Mouse (Mus musculus): ENCODE measurements at regions not wholly inside any gene's neighbourhood (a gene's known extent, or its start where the extent isn't known, plus 50 kb on each side); places are given as distances from the start of the nearest gene placed in this dataset.

DNA sequence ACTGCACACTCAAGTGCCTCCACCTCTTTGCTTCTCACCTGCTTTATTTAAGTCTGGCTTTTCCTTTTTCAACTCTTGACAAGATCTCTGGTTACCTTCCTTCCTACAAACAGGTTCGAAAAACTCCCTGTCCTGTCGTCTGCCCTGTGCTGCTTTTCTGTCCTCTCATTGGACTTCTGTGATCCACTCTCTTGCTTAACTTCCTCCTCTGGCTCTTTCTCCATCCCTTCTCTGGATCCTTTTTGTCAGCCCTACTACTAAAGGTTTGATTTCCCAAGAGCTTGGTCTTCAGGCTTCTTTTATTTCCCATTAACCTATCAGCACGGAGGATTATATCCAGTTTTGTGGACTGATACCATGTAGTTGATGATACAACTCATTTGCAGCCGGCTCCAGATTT is 149.8 kb downstream of the Satb1 start:
- no peak for DNase-seq (ENCODE audit: low spot score)

DNA sequence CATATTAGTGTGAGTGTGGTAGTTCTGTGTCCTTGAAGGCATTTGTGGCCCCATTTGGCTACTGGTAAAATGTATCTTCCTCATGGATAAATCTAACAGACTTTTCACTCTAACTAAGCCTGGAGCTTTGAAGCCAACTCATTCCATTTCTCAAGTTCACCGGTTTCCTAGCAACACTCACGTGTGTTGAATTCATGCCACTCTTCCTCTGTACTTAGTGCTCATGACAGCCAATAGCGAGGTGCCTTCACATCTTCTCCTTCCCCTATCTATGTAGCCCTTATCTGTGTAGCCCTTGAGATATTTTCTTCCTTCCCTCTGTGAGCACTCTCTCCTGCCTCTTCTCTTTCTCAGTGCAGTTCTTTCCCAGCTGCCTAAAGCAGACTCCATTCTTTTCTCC is 150.7 kb downstream of the Satb1 start:
- DNase-seq (ENCODE audit: low spot score) = no peak

DNA sequence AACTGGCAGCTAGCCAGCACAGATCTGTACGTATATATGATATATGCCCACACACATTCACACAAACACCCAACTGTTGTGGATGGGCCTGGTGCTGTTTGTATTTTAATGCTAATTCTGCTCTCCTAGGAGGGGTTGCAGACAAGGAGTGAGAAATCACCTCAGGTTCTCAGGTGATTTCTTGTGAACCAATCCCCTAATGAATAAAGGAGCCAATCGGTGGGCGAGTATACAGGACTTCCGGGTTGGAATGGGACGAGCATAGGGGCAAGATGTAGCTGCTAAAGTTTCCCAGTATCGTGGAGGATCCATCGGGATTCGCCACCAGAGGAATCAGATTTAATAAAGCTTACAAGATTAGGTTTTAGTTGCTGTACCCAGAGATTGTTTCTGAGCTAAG is 155.6 kb downstream of the Satb1 start:
- no peak for DNase-seq (ENCODE audit: low spot score)

DNA sequence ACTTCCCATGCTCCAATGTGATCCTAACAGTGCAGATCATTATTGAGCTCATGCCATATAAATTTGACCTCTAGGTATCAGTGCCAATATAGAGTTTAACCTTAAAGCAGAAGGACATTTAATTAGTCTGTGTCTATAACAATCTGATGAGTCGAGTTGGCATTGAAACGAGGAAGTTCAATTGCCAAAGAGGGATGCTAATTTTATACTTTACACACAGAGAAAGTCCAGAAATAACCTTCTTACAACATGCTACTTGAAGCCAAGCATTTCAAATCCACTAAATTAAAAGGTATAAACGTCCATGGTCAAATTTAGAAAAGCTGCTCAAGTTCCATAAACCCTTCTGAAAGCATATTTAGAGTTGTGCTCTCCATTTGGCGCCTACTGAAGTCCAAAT is 174.7 kb downstream of the Satb1 start:
- peak; percentile 43 for DNase-seq (ENCODE audit: low spot score)

DNA sequence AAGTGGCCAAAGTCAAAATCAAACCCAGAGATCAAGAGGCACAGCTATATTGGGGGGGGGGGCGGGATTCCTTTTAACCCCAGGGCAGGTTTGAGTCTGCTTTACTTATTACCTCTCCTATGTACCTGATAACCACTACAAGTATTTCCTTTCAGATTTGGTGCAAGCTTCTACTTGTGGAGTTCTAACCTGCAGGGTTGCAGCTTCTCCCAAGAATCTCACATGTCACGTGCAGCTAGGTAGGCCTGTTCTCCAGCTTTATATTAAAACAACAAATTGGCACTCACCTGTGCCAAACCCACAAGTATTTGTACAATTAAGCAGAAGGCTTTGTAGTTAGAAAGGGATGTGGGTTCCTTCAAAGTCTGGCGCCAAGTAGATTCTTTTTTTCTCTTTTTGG is 179.2 kb downstream of the Satb1 start:
- no peak for DNase-seq (ENCODE audit: low spot score)

DNA sequence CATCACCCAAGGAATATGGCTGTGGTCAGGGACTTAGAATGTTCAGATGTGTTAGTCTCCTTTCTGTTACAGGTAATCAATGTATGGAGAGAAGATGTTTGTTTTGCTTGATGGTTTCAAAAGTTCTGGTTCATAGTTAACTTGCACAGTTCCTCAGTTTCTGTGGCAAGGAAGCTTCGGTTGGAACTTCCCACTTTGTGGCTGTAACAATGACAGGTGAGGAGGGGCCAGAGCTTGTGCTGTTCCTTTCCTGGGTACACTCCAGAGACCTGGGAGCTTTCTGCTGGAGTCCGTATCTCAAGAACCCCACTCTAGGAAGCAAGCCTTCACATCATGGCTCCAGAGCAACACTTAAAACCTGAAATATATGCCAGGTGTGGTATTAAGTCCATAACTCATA is 181.2 kb downstream of the Satb1 start:
- DNase-seq (ENCODE audit: low spot score) = no peak

DNA sequence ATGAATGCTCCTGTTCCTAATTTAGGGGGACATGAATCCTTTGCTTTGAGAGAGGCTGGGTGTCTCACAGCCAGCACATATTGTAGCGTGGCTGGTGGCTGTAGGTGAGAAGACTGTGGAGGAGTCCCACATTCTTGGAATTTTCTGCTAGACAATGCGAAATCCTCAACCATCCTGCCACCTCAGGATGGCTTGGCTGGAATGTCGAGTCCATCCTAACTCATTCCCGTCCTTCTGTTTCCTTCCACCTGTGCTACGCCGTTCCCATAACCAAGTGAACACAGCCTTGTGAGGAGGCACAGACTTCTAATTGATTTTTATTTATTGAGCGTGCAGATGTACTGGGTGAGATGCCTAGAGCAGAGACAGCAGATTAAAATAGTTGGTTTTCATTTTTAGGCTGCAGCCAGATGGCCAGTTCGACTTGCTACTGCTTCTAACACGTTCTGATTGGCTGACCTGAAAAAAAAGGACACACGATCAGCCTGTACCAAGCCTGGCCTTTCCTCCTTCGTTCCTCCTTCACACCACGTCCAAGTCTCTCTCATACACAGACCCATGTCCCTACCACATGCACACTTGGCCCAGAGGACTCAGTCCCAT is 183.8 kb downstream of the Satb1 start:
- no peak for DNase-seq (ENCODE audit: low spot score)

DNA sequence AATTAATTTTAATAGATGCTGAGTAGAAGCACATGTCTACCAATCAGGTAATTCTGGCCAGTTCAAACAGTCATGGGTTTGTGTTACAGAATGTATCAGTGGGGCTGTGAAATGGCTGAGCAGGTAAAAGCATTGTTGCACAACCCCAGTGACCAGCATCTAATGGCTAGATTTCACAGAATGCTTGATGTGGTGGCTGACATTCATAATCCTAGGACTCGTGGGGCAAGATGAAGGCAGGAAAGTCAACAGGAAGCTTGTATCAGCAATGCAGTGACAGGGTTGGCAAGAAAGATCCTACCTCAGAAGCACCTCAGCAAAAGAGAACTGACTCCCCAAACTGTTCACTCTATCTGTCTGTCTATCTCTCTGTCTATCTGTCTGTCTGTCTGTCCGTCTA is 186.7 kb downstream of the Satb1 start:
- DNase-seq (ENCODE audit: low spot score) = no peak

DNA sequence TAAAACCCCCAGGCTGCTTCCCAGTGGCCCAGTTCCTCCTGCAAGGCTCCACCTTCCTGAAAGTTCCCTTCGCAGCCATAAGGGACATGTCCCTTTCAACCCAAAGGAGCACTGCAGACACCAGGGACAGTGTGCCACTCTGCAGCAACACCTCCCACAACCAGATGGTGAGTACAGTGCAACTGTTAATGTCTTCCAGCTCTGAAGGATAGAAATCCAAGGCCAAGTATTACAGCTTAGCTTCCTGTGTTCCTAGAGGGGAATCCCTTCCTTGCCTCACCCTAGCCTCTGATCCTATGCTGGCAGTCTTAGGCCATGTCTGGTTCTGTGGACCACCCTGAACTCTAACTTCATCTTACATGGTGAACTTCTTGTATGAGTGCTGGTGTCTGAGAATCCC is 187.2 kb downstream of the Satb1 start:
- no peak for DNase-seq (ENCODE audit: low spot score)

DNA sequence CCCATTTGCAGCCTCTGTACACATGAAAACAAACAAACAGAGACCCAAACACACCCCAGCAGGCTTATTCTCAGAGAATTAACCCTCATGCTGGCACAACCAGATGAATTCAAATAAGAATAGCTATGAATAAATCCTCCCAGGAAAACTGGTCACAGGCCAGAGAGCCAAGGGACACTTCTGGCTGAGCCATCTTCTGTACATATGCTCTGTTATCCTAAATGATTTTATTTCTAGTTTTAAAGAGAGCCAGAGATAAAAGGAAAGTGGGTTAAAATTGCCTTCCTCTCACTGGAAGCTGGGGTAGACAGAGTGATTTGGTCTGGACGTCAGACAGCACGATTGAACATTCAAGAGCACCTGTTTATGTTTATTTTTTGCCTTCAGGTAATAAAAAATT is 190.4 kb downstream of the Satb1 start:
- DNase-seq (ENCODE audit: low spot score) = no peak

DNA sequence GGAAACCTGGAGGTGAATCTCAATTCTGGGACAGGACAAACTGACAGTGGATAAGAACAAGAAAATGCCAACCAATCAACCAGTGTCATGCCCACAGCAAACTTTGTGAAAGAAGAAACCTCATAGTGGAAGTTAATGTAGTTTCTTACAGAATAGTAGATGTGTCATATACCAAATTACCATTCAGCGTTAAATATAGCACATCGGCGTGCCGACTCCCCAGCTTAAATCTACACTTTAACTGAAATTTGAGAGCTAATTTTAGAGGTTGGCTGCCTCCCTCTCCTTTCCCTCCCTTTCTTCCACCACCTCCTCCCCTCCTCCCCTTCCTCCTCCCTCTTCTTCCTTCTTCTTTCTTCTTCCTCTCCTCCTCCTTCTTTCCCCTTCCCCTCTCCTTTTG is 197.2 kb downstream of the Satb1 start:
- no peak for DNase-seq (ENCODE audit: low spot score)

DNA sequence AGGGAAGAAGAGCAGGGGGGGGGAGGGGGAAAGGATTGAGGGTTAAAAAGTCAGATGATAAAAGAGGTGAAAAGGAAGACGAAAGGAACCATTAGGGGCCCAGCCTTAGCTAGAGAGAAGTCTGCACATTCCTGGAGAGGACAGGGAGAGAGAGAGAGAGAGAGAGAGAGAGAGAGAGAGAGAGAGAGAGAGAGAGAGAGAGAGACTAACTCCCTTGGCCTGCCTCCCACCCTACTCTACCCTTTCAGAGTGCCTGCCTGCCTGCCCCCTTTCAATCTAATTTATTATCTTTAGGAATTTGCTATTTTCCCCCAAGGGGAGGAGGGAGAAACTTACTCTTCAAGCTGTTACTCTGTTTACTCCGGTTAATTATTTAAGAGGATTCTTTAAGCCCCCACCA is 201.5 kb downstream of the Satb1 start:
- DNase-seq (ENCODE audit: low spot score) = no peak

DNA sequence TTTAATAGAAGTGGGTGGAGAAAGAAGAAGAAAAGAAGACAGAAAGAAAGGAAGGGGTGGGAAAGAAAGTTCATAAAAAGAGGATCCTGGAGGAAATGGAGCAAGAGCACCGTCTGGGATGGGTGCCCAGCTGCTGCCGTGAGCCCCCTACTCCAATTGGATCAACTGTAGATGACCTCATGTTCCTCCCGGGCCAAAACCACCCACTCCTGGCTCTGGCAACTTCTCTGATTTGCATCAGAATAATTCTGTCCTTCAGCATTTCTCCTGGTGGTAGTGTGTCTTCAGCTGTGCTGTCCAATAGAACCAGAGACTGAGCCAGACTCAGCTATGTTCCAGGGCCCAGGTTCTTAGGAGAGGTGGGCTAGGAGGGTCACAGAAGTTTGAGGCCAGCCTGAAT is 212.6 kb downstream of the Satb1 start:
- no peak for DNase-seq (ENCODE audit: low spot score)

DNA sequence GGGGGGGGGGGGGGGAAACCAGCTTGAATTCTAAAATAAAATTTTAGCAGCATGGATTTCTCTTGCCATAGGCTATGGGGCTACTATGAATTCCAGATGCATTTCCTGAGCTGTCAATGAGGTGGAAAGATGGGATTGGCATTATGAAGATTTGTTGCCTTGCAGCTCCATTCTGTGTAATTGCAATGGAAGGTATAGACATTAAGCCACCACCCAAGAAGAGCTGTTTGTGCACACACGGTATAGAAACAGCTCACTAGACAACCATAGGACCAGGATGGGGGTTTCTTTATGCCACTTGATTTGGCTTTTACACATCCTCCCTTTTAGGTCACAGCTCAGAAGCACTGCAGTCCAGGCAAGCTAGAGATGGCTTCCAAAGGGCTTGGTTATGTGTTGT is 247.8 kb downstream of the Satb1 start:
- DNase-seq (ENCODE audit: low spot score) = no peak

DNA sequence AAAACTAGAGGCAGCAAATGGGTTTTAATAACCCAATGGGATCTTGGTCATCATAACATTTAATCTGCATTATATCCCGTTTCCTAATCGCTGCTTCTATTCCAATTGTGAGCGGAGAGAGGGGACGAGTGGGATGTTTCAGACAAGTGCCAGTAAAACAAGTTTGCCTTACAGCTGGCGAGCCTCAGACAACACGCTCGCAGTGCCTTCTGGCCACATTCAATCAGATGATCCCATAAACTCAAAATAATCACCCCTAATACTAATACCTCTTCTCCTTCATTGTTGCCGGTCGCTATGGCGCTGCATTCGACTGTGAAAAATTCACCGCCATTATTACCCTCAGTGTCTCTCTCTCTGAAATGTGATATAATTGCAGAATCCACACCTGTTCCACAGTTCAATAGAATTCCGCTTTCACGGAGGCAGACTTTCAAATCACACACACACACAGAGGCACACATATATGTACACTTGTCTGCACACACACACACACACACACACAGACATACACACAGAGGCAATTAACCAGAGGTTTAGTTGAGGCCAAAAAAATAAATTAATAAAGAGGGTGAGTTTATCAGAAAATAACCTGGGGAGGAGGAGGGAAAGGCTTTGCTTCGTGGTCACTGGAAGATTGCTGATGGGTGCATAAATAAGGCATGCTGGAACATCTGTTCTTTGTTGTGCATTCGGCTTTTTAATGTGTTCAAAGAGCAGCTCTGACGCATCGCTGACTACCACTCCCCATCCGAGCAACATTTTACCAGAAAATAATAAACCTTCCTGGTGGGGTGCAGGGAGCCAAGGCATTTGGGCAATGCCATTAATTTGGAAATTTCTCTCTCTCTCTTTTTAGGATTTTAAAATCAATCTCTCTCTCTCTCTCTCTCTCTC is 248.9 kb downstream of the Satb1 start:
- DNase-seq (ENCODE audit: low spot score) = no peak

DNA sequence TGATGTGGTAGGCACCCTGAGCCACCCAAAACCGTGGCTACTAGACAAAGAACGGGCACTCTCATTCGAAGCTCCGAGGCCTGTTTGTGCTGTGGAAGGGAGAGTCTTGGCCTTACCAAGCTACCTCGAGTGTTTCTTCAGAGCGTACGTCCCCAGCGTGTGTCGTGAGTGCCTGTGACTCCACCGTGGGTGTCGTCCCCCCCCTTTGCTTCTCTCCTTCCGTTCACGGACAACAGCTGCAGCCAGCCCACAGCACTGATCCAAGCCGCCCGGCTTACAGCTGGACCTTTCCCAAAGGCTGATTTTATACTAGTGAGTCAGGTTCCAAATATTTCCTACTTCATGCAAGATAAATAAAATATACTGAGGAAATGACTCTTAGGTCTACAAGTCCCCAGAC is 249.8 kb downstream of the Satb1 start:
- peak; percentile 52 for DNase-seq (ENCODE audit: low spot score)

DNA sequence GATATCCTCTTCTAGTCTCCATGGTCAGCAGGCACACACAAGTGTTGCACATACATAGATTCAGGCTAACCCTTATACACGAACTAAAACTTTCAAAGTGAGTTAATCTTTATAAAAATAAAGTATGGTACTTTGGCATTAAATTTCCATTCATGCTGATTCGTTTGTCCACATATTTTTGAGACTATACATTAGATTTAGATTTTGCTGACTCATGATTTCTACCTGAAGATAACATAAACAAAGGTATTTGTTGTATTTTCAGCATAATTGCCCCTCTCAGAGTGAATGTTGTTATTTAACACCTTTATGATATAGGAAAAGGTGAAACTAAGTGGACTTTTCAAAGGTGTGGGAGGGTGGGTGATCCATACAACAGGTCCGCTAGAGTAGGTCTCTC is 277.2 kb downstream of the Satb1 start:
- DNase-seq (ENCODE audit: low spot score) = no peak

DNA sequence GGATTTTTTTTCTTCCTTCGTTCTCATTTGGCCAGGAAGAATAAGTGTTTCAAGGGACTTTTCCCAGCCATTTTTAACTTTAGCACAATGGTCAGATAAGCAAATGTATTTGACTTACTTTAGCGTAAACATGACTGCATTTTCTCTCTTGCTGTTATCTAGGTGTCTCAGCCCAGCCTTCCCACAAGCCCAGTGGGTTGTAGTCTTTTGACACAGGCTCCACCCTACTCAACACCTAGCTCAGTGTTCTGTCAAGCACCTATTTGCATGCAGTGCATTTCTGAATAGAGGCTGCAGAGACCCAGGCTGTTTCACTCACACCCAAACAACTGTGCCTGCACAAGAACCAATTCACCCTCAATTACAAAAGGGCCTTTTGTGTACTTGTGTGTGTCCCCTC is 278.6 kb downstream of the Satb1 start:
- DNase-seq (ENCODE audit: low spot score) = no peak

DNA sequence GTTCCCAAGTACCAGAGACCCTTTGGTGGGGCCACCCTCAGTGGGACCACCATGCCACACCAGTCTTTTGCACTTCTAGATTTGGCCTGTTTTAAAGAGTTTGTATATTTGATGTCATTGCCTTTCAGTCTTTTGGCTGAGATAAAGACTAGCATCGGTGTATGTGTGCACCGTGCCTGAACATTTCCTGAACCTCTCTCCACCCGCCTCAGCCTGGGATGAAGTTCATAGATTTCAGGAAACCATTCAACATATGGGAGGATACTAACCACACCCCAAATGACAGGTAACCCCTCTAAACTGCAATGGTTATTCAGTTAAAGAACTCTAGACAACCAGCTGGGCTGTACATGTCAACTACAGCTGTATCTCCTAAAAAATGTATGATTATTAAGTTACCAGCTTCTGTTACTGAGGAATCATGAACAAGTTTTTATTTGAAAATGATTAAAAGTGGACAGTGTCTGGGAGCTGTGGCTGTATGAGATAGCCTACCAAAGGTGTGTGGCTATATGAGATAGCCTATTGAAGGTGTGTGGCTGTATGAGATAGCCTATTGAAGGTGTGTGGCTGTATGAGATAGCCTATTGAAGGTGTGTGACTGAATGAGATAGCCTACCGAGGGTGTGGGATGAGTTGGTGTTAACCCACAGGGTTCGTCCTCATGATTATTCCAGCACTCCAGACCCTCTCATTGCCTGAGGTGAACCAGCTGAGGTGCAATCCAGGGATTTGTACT is 280.6 kb downstream of the Satb1 start:
- DNase-seq (ENCODE audit: low spot score) = no peak

DNA sequence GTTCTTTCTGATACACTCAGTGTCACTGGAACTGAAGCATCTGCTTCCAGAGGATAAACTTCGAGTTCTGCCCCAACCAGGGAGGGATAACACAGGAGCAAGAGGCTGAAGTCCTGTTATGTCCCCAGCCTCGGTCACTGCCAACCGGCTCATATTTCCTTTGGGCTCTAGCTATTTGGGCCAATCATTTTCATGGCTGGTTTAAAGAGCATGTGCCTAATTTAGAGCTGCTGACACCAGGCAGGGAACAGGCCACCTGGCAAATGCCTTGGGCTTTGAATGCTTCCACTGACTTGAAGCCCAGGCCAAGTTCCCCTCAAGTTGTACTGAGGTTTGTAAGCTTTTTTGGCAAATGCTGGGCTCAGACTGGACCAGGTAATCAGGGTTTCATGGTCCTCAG is 286.1 kb downstream of the Satb1 start:
- DNase-seq (ENCODE audit: low spot score) = peak; percentile 79

DNA sequence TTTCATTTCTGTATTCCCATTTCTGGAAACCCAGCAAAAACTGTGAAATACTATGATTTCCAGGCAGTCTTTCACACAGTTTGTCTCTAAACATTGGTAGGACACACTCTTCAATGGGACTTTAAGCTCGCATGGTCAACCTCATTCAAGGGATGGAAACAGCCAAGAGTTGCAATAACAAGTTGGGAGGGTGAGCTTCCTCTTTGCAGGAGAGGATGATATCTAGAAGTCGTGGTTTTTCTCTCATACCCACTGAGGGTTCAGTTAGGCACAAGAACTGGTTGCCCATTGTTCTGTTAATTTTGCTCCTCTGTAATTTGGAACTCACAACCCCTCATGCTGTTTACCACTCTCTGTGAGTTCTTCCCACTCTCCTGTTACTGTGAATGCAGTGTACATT is 290.5 kb downstream of the Satb1 start:
- no peak for DNase-seq (ENCODE audit: low spot score)

DNA sequence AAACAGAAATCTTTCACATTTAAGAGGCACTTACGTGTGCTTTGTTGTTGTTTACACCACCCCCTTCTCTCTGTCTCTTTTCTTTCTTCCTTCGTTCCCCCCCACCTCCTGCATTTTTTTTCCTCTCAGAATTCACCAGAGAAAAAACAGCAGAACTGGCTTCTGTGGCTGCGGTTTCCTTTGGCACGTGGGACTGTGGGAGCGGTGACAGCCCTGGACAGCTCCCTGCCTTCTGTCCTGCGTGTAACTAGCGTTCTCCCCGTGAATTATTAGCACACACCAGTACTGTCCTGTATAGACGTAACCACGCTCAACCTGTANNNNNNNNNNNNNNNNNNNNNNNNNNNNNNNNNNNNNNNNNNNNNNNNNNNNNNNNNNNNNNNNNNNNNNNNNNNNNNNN is 298.4 kb downstream of the Satb1 start:
- peak; percentile 13 for DNase-seq (ENCODE audit: low spot score)

DNA sequence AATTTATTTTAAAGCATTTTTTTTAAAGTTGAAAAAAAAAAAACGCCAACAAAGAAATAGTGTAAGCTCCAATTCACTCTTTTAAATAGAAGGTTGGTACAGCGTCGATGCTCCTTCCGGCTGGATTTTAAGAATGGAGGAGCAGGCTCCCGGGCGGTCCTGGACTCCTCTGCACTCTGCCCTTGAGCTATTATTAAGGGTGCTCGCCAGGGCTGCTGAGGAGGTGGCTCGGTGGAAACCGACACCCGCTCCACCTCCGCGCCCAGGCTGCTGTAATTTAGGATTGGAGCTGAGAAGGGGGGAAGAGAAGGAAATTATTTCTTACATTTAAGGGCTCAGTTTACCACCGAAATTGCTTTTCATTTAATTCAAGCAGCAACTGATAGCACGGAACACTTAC is 298.8 kb downstream of the Satb1 start:
- DNase-seq (ENCODE audit: low spot score) = peak; percentile 39

Data from gastrocnemius, adult 18-20 months (tissue).